Mouse (Mus musculus) heart, adult 2 months (tissue): ENCODE data around the gene Sh3bgr. TPM values are rescaled to one million over a fixed set of nuclear protein-coding genes. Genes with fewer than 3 reads are reported as not detected.
A peak's percentile ranks its signal among the peaks of the same experiment; 100 is the strongest.

Experiments
- DNase-seq, 2 experiments: peaks; one replicate each; pipeline ENCODE4 v3.0.0; 2021
- H3K27ac ChIP-seq: fragments of 200-600 bp; 2 replicates; pipeline ENCODE4 v1.8.1; 2022
- H3K27me3 ChIP-seq: fragments of 200-500 bp; 2 replicates; pipeline ENCODE4 v1.6.1; 2012; ENCODE audit warnings: mild to moderate bottlenecking, low read length, inconsistent platforms, mixed read lengths; ENCODE audit not compliant: control insufficient read depth, insufficient read depth
- H3K36me3 ChIP-seq: fragments of 200-500 bp; 2 replicates; pipeline ENCODE4 v1.6.1; 2012; ENCODE audit warnings: low read length, inconsistent platforms; ENCODE audit not compliant: control insufficient read depth, insufficient read depth
- H3K4me1 ChIP-seq: fragments of 200-500 bp; 2 replicates; pipeline ENCODE4 v1.6.1; 2011; ENCODE audit warnings: low read length; ENCODE audit not compliant: control insufficient read depth, insufficient read depth
- H3K4me3 ChIP-seq: fragments of 200-600 bp; 2 replicates; pipeline ENCODE4 v1.8.1; 2022
- H3K79me2 ChIP-seq: fragments of 200-500 bp; replicated peaks from 2 replicates; pipeline ENCODE4 v1.6.1; 2012; ENCODE audit warnings: mild to moderate bottlenecking, inconsistent platforms, low read length, moderate library complexity, mixed read lengths; ENCODE audit not compliant: control insufficient read depth, insufficient read depth
- H3K9ac ChIP-seq: fragments of 200-500 bp; 2 replicates; pipeline ENCODE4 v1.6.1; 2012; ENCODE audit warnings: low read depth, mild to moderate bottlenecking, control low read depth, inconsistent platforms, low read length, mixed read lengths
- CTCF ChIP-seq: fragments of 200-600 bp; IDR thresholded peaks from 2 replicates; pipeline ENCODE4 v1.8.1; 2022; ENCODE audit warnings: antibody characterized with exemption, mild to moderate bottlenecking, moderate library complexity
- EP300 ChIP-seq: fragments of 200-500 bp; IDR thresholded peaks from 2 replicates; pipeline ENCODE4 v1.6.1; 2011; ENCODE audit warnings: low read depth, low read length, control low read depth; ENCODE audit not compliant: insufficient read depth
- POLR2A ChIP-seq: fragments of 200-500 bp; IDR thresholded peaks from 2 replicates; pipeline ENCODE4 v1.6.1; 2011; ENCODE audit warnings: mild to moderate bottlenecking, low read depth, low read length, control low read depth; ENCODE audit not compliant: insufficient read depth
- WGBS: fragments of 180-500 bp; shearing (Covaris S2); methylation state at CpG from one replicate; pipeline ENCODE4 v1.1.7; 2018; 5-methylcytosine and 5-hydroxymethylcytosine counted together
- intact Hi-C: fragments of 180-260 bp; cut with DNase I; formaldehyde crosslinking; loops from one replicate; pipeline ENCODE4 v1.15.1; 2025
- polyA plus RNA-seq: library from polyadenylated mRNA; depleted of rRNA; stranded (reverse); fragments of >200 nt; gene quantifications from 2 replicates; pipeline ENCODE4 v1.2.3, GENCODE M21; 2012
- total RNA-seq, 2 experiments: library from RNA; stranded (reverse); gene quantifications; 2 replicates each; pipeline ENCODE4 v1.2.3; 2021

The Sh3bgr gene
- total and polyA plus RNA-seq, 3 experiments = 298 to 313 (median 308) TPM

GRCm38 (mm10) chr16:96231974-96232373 is 31.7 kb downstream of the Sh3bgr start:
- H3K4me1 ChIP-seq = no peaks in the 10 kb centered on the region
- H3K79me2 ChIP-seq = no peaks in the 10 kb centered on the region
- H3K4me3 ChIP-seq = no peak overlapping the region
- no peak overlapping the region for H3K27ac ChIP-seq
- no peak overlapping the region for H3K9ac ChIP-seq
- intact Hi-C loops = loop anchor here (1.0 kb wide), 1 partner anchor 113 kb away; no protein-coding TSS in a partner anchor
- no peaks in the 10 kb centered on the region for H3K27me3 ChIP-seq
- H3K36me3 ChIP-seq = no peaks in the 10 kb centered on the region; the same call in 1 of the 2 replicates
- TF ChIP-seq EP300 = no peak
- no peak for TF ChIP-seq POLR2A
- no peak for TF ChIP-seq CTCF
- WGBS = 77% methylated on average over 8 of the region's 8 CpGs
- no peak for DNase-seq

GRCm38 (mm10) chr16:96233996-96234395 is 33.7 kb downstream of the Sh3bgr start:
- no peaks in the 10 kb centered on the region for H3K27me3 ChIP-seq
- no peaks in the 10 kb centered on the region for H3K36me3 ChIP-seq
- H3K9ac ChIP-seq = no peak overlapping the region
- no peaks in the 10 kb centered on the region for H3K4me1 ChIP-seq
- no peaks in the 10 kb centered on the region for H3K79me2 ChIP-seq
- DNase-seq = no peak
- H3K27ac ChIP-seq = no peak overlapping the region
- TF ChIP-seq POLR2A (no peak), CTCF (no peak), EP300 (no peak)
- WGBS = 84% methylated on average over 8 of the region's 8 CpGs
- intact Hi-C loops = no loop called here
- no peak overlapping the region for H3K4me3 ChIP-seq

- TF ChIP-seq POLR2A (no peak), CTCF (no peak), EP300 (no peak)
- no peak within 1 kb of the TSS for H3K9ac ChIP-seq
- H3K4me1 ChIP-seq = no peaks in the 10 kb centered on the region
- DNase-seq = no peak
- no peak within 1 kb of the TSS for H3K27ac ChIP-seq
- no peak within 1 kb of the TSS for H3K4me3 ChIP-seq
- intact Hi-C loops = no loop called here
- H3K27me3 ChIP-seq = no peaks in the 10 kb centered on the region
- 82% methylated on average over 17 of the region's 17 CpGs for WGBS
- H3K79me2 ChIP-seq = no peaks in the 10 kb centered on the region
- no peaks in the 10 kb centered on the region for H3K36me3 ChIP-seq
These were observed 35.2 kb downstream of the Sh3bgr start, which contains the start of gene B3galt5 for GRCm38 (mm10) chr16:96235366-96235970. B3galt5 (plus strand) TSS chr16:96235801.

- no peaks in the 10 kb centered on the region for H3K36me3 ChIP-seq
- no peak overlapping the region for H3K9ac ChIP-seq
- no peak for TF ChIP-seq EP300
- no peak for TF ChIP-seq POLR2A
- WGBS = 86% methylated on average over 6 of the region's 6 CpGs
- no peaks in the 10 kb centered on the region for H3K4me1 ChIP-seq
- no peak overlapping the region for H3K27ac ChIP-seq
- H3K4me3 ChIP-seq = no peak overlapping the region
- DNase-seq = no peak
- intact Hi-C loops = no loop called here
- no peaks in the 10 kb centered on the region for H3K79me2 ChIP-seq
- H3K27me3 ChIP-seq = no peaks in the 10 kb centered on the region
These were observed 44.2 kb downstream of the Sh3bgr start for GRCm38 (mm10) chr16:96244496-96244895.

GRCm38 (mm10) chr16:96249635-96250034 is 49.4 kb downstream of the Sh3bgr start:
- intact Hi-C loops = no loop called here
- WGBS = 68% methylated on average over 7 of the region's 7 CpGs
- no peaks in the 10 kb centered on the region for H3K79me2 ChIP-seq
- no peak overlapping the region for H3K4me3 ChIP-seq
- no peaks in the 10 kb centered on the region for H3K27me3 ChIP-seq
- no peaks in the 10 kb centered on the region for H3K4me1 ChIP-seq
- no peak for DNase-seq
- no peak for TF ChIP-seq EP300
- no peak for TF ChIP-seq POLR2A
- no peak for TF ChIP-seq CTCF
- no peak overlapping the region for H3K27ac ChIP-seq
- H3K36me3 ChIP-seq = no peaks in the 10 kb centered on the region
- no peak overlapping the region for H3K9ac ChIP-seq

- no peaks in the 10 kb centered on the region for H3K27me3 ChIP-seq
- WGBS = 93% methylated on average over 1 of the region's 1 CpGs
- H3K27ac ChIP-seq = no peak overlapping the region
- no peaks in the 10 kb centered on the region for H3K4me1 ChIP-seq
- no peak overlapping the region for H3K4me3 ChIP-seq
- no peaks in the 10 kb centered on the region for H3K36me3 ChIP-seq
- peak in 1 of 2 experiments; percentile 25 for DNase-seq
- H3K9ac ChIP-seq = no peak overlapping the region
- H3K79me2 ChIP-seq = no peaks in the 10 kb centered on the region
- TF ChIP-seq CTCF = no peak
- no peak for TF ChIP-seq POLR2A
- TF ChIP-seq EP300 = no peak
- intact Hi-C loops = no loop called here
These were observed 51.9 kb downstream of the Sh3bgr start for GRCm38 (mm10) chr16:96252146-96252545.
